Mouse (Mus musculus) MEL (cell line): ENCODE measurements around the gene Ryr2. TPM values are rescaled to one million over a fixed set of nuclear protein-coding genes. Genes with fewer than 3 reads are reported as not detected.

Source experiments
- DNase-seq: peaks from one replicate; pipeline ENCODE4 v3.0.0; 2011; ENCODE audit warnings: low read depth, low spot score
- H3K27ac ChIP-seq: 2 replicates; pipeline ENCODE4 v1.5.1; 2012; ENCODE audit warnings: low read depth, mild to moderate bottlenecking, control low read depth, low read length, moderate library complexity; ENCODE audit not compliant: control insufficient read depth
- H3K27me3 ChIP-seq, 2 experiments: fragments of 150-350 bp in 1 of 2; sonication (generic) in 1 of 2; 2 replicates each; pipeline ENCODE4 v1.6.1; 2012; ENCODE audit warnings: low read length in 2 of 2, mild to moderate bottlenecking in 2 of 2, improper control_type of control experiment in 1 of 2, moderate library complexity in 1 of 2; ENCODE audit not compliant: insufficient read depth in 2 of 2, control insufficient read depth in 1 of 2
- H3K36me3 ChIP-seq, 2 experiments: 2 replicates each; pipeline ENCODE4 v1.6.1; 2012 to 2014; ENCODE audit warnings: low read length in 2 of 2, improper control_type of control experiment in 1 of 2, inconsistent platforms in 1 of 2, mild to moderate bottlenecking in 1 of 2; ENCODE audit not compliant: insufficient read depth in 2 of 2, control insufficient read depth in 1 of 2
- H3K4me1 ChIP-seq, 2 experiments: fragments of 150-350 bp in 1 of 2; sonication (generic) in 1 of 2; 2 replicates each; pipeline ENCODE4 v1.6.1; 2012; ENCODE audit warnings: low read length in 2 of 2, improper control_type of control experiment in 1 of 2, mild to moderate bottlenecking in 1 of 2; ENCODE audit not compliant: insufficient read depth in 2 of 2, control insufficient read depth in 1 of 2
- H3K4me3 ChIP-seq, 2 experiments: fragments of 150-350 bp in 1 of 2; sonication (generic) in 1 of 2; 2 replicates each; pipeline ENCODE4 v1.5.1; 2012; ENCODE audit warnings: low read depth in 2 of 2, low read length in 2 of 2, mild to moderate bottlenecking in 2 of 2, moderate library complexity in 2 of 2, control low read depth in 1 of 2, improper control_type of control experiment in 1 of 2; ENCODE audit not compliant: control insufficient read depth in 1 of 2, insufficient read depth in 1 of 2
- H3K79me2 ChIP-seq: 2 replicates; pipeline ENCODE4 v1.6.1; 2012; ENCODE audit warnings: mild to moderate bottlenecking, low read length, moderate library complexity; ENCODE audit not compliant: control insufficient read depth, poor library complexity, insufficient read depth
- H3K9ac ChIP-seq: 2 replicates; pipeline ENCODE4 v1.6.1; 2012; ENCODE audit warnings: low read depth, mild to moderate bottlenecking, control low read depth, low read length, moderate library complexity; ENCODE audit not compliant: control insufficient read depth, poor library complexity, severe bottlenecking
- H3K9me3 ChIP-seq: fragments of 150-350 bp; sonication (generic); replicated peaks from 2 replicates; pipeline ENCODE4 v1.6.1; 2012; ENCODE audit warnings: mild to moderate bottlenecking, low read length, improper control_type of control experiment, moderate library complexity; ENCODE audit not compliant: insufficient read depth
- CHD1 ChIP-seq: IDR thresholded peaks from 2 replicates; pipeline ENCODE4 v1.6.1; 2012; ENCODE audit warnings: low read depth, mild to moderate bottlenecking, inconsistent platforms, low read length, improper control_type of control experiment
- CHD2 ChIP-seq: IDR thresholded peaks from 2 replicates; pipeline ENCODE4 v1.6.1; 2011; ENCODE audit warnings: low read length, improper control_type of control experiment
- JUND ChIP-seq: IDR thresholded peaks from 2 replicates; pipeline ENCODE4 v1.6.1; 2011; ENCODE audit warnings: low read depth, mild to moderate bottlenecking, improper control_type of control experiment, low read length
- KAT2A ChIP-seq: conservative IDR thresholded peaks from 2 replicates; pipeline ENCODE4 v1.6.1; 2012; ENCODE audit warnings: low read depth, low read length, improper control_type of control experiment, inconsistent platforms
- NRF1 ChIP-seq: IDR thresholded peaks from 2 replicates; pipeline ENCODE4 v1.6.1; 2014; ENCODE audit warnings: low read depth, mild to moderate bottlenecking, inconsistent platforms, low read length, improper control_type of control experiment, moderate library complexity; ENCODE audit not compliant: poor library complexity, insufficient read depth, severe bottlenecking
- POLR2AphosphoS5 ChIP-seq: IDR thresholded peaks from 2 replicates; pipeline ENCODE4 v1.6.1; 2012; ENCODE audit warnings: low read depth, borderline replicate concordance, mild to moderate bottlenecking, inconsistent platforms, low read length, moderate library complexity, mixed read lengths
- RAD21 ChIP-seq: IDR thresholded peaks from 2 replicates; pipeline ENCODE4 v1.6.1; 2011; ENCODE audit warnings: mild to moderate bottlenecking, low read depth, low read length, improper control_type of control experiment
- TBP ChIP-seq: IDR thresholded peaks from 2 replicates; pipeline ENCODE4 v1.8.0; 2011; ENCODE audit warnings: low read depth, low read length, improper control_type of control experiment
- TCF12 ChIP-seq: IDR thresholded peaks from 2 replicates; pipeline ENCODE4 v1.6.1; 2014; ENCODE audit warnings: low read depth, mild to moderate bottlenecking, inconsistent platforms, low read length, improper control_type of control experiment, moderate library complexity
- UBTF ChIP-seq: IDR thresholded peaks from 2 replicates; pipeline ENCODE4 v1.6.1; 2012; ENCODE audit warnings: low read depth, mild to moderate bottlenecking, inconsistent platforms, low read length, improper control_type of control experiment, moderate library complexity, borderline replicate concordance; ENCODE audit not compliant: insufficient read depth
- USF2 ChIP-seq, 2 experiments: IDR thresholded peaks; 2 replicates each; pipeline ENCODE4 v1.6.1; 2011 to 2012; ENCODE audit warnings: improper control_type of control experiment in 2 of 2, low read length in 2 of 2, borderline replicate concordance in 1 of 2, inconsistent platforms in 1 of 2, low read depth in 1 of 2, mild to moderate bottlenecking in 1 of 2; ENCODE audit not compliant: insufficient read depth in 1 of 2
- ZC3H11A ChIP-seq: IDR thresholded peaks from 2 replicates; pipeline ENCODE4 v1.6.1; 2012; ENCODE audit warnings: low read depth, mild to moderate bottlenecking, inconsistent platforms, low read length, improper control_type of control experiment
- ZMIZ1 ChIP-seq: IDR thresholded peaks from 2 replicates; pipeline ENCODE4 v1.6.1; 2012; ENCODE audit warnings: low read depth, mild to moderate bottlenecking, inconsistent platforms, low read length, improper control_type of control experiment, moderate library complexity
- polyA plus RNA-seq, 2 experiments: library from polyadenylated mRNA; stranded (reverse) in 1 of 2; unstranded in 1 of 2; fragments of >175 nt in 1 of 2; fragments of >200 nt in 1 of 2; gene quantifications; 2 replicates each; pipeline versions ENCODE4 v1.2.1 to v1.2.4; 2012; ENCODE audit warnings: low replicate concordance in 2 of 2, low read depth in 1 of 2; ENCODE audit not compliant: insufficient read length in 2 of 2, insufficient read depth in 1 of 2, missing spikeins in 1 of 2
- total RNA-seq: library from RNA; depleted of rRNA; stranded (reverse); fragments of 300-350 nt; gene quantifications from 2 replicates; pipeline ENCODE4 v1.2.3, GENCODE M21; 2012

The Ryr2 gene
- total and polyA plus RNA-seq, 3 experiments: 0.04 TPM; not detected in 2

GRCm38 (mm10) chr13:11662815-11663214 lies 443.9 kb downstream of the Ryr2 start:
- Histone ChIP-seq H3K79me2 (no peaks in the 10 kb centered on the region), H3K36me3 (no peaks in the 10 kb centered on the region), H3K27ac (no peak overlapping the region), H3K4me1 (no peaks in the 10 kb centered on the region), H3K9me3 (no peaks in the 10 kb centered on the region)
- DNase-seq: no peak
- TF ChIP-seq CHD1 (no peak), UBTF (no peak)
- TF ChIP-seq, all 39 proteins: peak for 0
- no peak overlapping the region for H3K9ac ChIP-seq
- H3K4me3 ChIP-seq: no peak overlapping the region
- no peaks in the 10 kb centered on the region for H3K27me3 ChIP-seq

DNA sequence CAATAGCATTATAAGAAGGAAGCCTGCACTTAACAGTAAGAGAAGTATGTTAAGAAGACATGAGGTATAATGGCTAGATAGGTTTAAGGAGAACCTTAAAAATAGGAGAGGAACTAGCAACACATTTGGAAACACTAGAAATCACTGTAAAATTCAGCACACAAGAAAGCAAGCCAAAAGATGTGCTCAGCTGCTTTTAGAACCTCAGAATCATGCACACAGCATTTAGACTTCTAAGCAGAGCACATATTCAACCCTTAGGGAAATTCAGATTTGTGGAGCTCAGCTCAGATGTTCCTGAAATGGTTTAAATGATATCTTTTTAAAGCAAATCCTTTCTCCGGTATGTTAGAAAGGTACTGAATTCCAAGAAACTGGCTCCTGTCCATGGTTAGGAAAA lies 461.9 kb downstream of the Ryr2 start:
- H3K36me3 ChIP-seq: no peaks in the 10 kb centered on the region
- DNase-seq: no peak
- H3K4me3 ChIP-seq: no peak overlapping the region
- no peaks in the 10 kb centered on the region for H3K79me2 ChIP-seq
- TF ChIP-seq CHD2 (no peak), TCF12 (no peak), POLR2AphosphoS5 (no peak)
- H3K27me3 ChIP-seq: no peaks in the 10 kb centered on the region
- no peak overlapping the region for H3K27ac ChIP-seq
- no peaks in the 10 kb centered on the region for H3K9me3 ChIP-seq
- no peaks in the 10 kb centered on the region for H3K4me1 ChIP-seq
- H3K9ac ChIP-seq: no peak overlapping the region

DNA sequence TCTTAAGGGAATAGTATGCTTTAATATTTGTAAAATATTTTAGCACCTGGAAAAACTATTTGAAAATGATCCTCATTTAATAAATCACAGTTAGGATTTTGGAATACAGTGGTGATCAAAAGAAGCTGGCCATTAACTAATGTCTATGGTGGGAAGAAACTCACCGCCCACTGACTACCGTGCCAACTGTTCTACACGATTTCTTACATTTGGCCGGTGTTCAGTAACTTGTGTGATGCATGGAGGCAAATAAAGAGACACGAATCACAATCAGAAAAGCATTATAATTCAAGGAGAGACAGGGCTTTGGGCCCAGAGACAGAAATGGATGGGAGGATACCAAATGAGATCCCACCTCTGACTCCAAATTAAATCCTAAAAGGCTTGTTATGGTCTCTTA lies 470.4 kb downstream of the Ryr2 start:
- H3K27me3 ChIP-seq: no peaks in the 10 kb centered on the region
- no peak overlapping the region for H3K27ac ChIP-seq
- H3K4me1 ChIP-seq: no peaks in the 10 kb centered on the region
- H3K36me3 ChIP-seq: no peaks in the 10 kb centered on the region
- H3K9me3 ChIP-seq: no peaks in the 10 kb centered on the region
- H3K9ac ChIP-seq: no peak overlapping the region
- no peak overlapping the region for H3K4me3 ChIP-seq
- H3K79me2 ChIP-seq: no peaks in the 10 kb centered on the region
- DNase-seq: no peak
- TF ChIP-seq RAD21: no peak
- TF ChIP-seq ZC3H11A: no peak
- no peak for TF ChIP-seq POLR2AphosphoS5
- TF ChIP-seq USF2 (IDR thresholded peaks at IDR 0.05; ENCODE audit: borderline replicate concordance in 1 of 2, insufficient read depth in 1 of 2, low read depth in 1 of 2, low read length in 2 of 2): no peak

GRCm38 (mm10) chr13:11624513-11624912 lies 482.2 kb downstream of the Ryr2 start:
- no peak overlapping the region for H3K9ac ChIP-seq
- no peaks in the 10 kb centered on the region for H3K79me2 ChIP-seq
- H3K4me3 ChIP-seq: no peak overlapping the region
- no peaks in the 10 kb centered on the region for H3K4me1 ChIP-seq
- no peak for DNase-seq
- no peak overlapping the region for H3K27ac ChIP-seq
- H3K9me3 ChIP-seq: no peaks in the 10 kb centered on the region
- H3K27me3 ChIP-seq: no peaks in the 10 kb centered on the region
- H3K36me3 ChIP-seq: no peaks in the 10 kb centered on the region
- no peak for TF ChIP-seq KAT2A
- no peak for TF ChIP-seq USF2 (IDR thresholded peaks at IDR 0.05; ENCODE audit: borderline replicate concordance in 1 of 2, insufficient read depth in 1 of 2, low read depth in 1 of 2, low read length in 2 of 2)
- no peak for TF ChIP-seq NRF1
- no peak for TF ChIP-seq JUND
- TF ChIP-seq ZMIZ1: no peak
- TF ChIP-seq TBP: no peak
